Mouse (Mus musculus) common myeloid progenitor, adult 5-6 weeks (primary cell): ENCODE measurements around the gene Ackr2. TPM values are rescaled to one million over a fixed set of nuclear protein-coding genes. Genes with fewer than 3 reads are reported as not detected.
A peak's percentile ranks its signal among the peaks of the same experiment; 100 is the strongest.

Experiments used
- ATAC-seq: replicated peaks from 2 replicates; pipeline ENCODE4 v1.8.0; 2016; ENCODE audit warnings: low read depth, mild to moderate bottlenecking, moderate TSS enrichment, inconsistent platforms; ENCODE audit not compliant: poor library complexity, severe bottlenecking
- total RNA-seq: library from RNA; stranded (forward); fragments of 200-1000, 187-1606 nt; gene quantifications from 2 replicates; pipeline ENCODE4 v1.2.3, GENCODE M21; 2017

Ackr2 gene
- total RNA-seq, 1 experiment from 2014 or later, result not detected

- ATAC-seq, result peak; percentile 32; the same call in 1 of the 2 replicates
Observed at GRCm38 (mm10) chr9:121890441-121890941, 7.7 kb upstream of the Ackr2 start.

DNA sequence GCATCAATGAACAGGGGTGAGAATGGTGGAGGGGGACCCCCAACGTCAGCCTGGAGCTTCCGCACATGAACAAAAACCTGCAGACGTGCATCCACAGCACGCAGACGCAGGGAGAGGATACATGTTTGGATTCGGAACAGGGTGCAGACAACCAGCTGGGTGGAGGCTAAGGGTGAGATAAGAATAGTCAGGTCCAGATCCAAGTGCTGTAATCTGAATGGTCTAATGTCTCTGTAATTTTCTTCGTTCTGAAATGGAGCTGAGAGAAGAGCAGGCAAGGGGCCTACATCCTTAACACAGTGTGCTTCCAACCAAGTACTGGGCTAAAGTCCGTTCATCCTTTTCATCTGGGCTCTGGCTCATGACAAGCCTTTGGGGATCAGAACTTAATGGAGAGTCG lies 6.9 kb upstream of the Ackr2 start:
- ATAC-seq, result no peak

DNA sequence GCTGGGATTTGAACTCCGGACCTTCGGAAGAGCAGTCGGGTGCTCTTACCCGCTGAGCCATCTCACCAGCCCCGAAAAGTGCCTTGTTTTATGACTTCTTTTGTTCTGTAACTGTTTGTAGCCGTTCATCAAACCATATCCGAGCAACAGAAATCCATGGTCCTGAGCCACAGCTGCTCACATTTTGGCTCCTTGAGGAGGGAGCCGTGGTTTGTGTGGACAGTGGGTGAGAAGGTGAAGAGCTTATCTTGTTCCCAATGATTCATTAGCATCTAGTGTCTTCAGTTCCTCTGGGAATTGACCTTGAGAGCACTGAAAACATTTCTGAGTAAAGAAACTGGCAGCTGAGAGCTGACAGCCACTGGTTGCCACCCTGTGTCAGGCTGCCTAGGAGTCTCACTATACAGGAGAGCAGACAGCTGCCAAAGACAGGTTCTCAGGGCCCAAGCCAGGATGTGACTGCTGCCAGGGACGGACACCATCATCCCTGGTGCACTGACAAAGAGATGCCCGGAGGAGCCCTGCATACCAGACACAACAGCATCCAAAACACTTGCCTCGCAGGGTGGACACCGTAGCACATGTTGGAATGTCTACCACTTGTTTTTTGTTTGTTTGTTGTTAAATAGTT lies 6.0 kb upstream of the Ackr2 start:
- no peak for ATAC-seq

DNA sequence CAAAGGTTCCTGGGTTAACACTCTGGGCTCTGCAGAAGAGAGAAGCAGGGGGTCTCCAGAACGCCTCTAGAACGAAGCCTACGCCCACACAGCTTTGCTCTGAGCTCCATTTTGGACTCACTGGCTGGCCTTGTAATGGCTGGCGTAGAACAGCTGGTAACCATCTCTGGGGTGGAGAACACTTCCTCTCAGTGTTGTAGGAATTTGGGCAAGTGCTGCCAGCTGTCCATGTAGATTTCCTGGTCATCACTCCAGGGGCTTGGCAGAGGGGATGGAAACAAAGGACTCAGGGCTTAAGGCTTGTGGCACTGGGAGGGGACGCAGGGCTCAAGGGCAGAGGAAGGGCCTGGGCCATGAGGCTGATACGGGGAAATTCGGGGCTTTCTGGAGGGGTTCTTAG lies 3.7 kb upstream of the Ackr2 start:
- ATAC-seq, result no peak

GRCm38 (mm10) chr9:121895392-121895993 lies 2.7 kb upstream of the Ackr2 start:
- ATAC-seq, result no peak

DNA sequence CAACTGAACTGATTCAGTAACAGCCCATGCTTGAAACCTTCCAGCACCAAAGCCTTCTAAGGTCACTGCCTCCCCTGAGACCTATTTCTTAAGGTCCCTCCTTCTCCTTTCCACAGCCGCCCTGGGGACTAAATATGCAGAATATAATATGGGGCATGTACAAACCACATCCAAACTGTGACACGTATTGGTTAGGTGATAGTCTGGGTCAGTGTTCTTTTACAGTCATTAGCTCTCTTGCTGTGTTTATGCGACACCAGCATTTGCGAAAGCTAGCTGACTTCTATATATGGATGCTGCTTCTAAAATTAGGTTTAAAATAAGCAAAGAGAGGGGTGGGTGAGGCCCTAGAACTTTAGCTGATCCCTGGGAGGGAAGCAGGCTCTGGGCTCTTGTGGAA lies 1.3 kb upstream of the Ackr2 start:
- ATAC-seq, result no peak

DNA sequence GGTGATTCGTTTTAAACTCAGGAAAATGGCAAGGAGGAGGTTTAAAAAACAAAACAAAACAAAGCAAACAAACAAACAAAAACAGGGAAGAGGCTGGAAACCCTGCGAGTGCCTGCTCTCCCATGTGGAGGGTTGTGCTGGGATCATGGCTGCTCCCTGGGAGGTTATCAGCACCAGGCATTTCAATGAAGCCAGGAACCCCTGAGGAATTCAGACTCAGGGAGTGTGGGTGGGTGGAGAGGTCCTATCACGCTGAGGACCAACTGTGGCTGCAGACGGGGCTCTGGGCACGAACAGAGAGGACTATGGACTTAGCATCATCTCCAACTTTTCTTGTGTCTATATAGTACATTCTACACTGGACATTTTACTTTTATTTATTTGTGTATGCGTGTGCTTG lies 1.2 kb downstream of the Ackr2 start:
- ATAC-seq, result no peak

DNA sequence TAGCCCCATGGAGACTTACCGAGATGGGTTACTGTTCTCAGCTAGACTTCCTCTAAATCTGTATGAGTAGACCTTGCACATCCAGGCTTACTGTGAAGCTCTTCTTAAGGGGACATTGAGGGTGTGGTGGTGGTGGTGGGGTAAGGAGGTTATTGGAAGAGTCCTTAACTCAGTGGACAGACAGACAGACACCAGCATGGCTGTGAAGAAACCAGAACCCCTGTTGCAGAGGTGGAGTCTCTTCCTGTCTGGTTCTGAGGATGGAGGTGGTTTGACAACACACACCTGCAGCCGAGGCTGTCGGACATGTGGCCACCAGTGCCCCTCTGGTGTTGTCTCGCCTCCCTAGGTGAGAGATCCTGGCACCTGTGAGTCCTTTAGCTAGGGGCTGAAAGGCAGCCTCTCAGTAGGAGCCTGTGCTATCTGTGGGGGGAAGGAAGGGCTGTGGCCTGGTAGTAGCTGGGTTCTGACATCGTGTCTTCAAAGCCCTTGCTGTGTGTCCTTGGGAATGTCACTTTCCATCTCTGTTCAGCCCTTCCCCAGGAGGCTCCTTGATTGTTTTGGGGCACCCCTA lies 2.2 kb downstream of the Ackr2 start:
- ATAC-seq, result no peak

- ATAC-seq, result no peak
Observed at GRCm38 (mm10) chr9:121901710-121902700, 3.9 kb downstream of the Ackr2 start.

DNA sequence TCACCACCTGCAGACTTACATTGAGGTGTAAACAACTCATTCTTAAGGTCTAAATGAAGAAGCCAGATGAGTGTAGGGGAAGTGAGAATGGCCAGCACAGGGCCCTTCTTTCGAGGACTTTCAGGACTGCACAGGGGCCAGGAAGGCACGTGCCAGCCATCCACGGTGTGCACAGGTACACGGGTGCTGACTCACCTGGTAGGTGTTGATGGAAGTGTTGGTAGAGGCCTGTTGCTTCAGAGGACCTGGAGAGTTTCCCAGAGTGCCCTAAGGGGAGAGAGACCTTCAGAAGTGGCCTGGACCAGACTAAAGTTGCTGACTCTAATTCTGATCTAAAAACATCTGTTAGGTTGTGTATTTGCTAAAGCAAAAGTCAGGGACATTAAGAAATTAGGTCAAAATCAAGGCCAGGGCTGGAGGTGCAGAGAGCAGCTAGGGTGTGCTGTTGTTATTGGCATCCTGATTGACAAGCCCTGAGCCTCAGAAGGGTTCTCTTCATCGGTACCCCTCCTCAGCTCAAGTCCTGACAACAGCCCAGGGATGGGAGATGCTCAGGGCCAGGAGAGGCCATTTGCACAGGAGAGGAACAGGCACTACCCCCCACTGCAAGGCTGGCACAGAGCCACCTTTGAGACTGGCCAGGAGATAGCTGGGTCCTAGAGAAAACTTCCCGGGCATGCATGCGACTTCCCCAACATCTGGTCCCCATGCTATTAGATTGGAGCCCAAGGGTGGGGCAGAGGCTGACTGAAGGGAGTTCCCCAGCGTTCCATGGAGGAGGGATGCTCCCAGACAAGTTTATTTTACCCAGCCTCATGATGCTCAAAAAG lies 5.5 kb downstream of the Ackr2 start:
- ATAC-seq, result no peak

DNA sequence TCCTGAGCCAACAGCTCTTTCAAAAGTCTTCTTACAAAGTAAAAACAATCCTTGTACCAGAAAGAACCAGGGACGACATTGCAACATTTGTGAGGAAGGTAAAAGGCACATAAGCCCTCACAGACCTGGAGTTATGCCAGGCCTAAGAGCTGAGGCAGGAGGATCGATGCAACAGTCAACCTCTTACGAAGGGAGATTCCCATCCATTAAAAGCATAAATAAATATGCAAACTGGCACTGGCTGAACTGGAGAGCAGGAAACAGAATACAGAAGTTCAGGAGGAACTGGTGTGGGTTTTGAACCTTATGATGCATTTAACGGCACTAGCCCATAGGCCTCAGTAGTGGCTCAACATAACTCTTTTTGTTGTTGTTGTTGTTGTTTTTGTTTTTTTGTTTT lies 6.2 kb downstream of the Ackr2 start:
- ATAC-seq, result no peak

GRCm38 (mm10) chr9:121904946-121905345 lies 6.8 kb downstream of the Ackr2 start:
- ATAC-seq, result peak; percentile 6; the same call in 1 of the 2 replicates

GRCm38 (mm10) chr9:121905556-121906185 lies 7.5 kb downstream of the Ackr2 start:
- ATAC-seq, result no peak

DNA sequence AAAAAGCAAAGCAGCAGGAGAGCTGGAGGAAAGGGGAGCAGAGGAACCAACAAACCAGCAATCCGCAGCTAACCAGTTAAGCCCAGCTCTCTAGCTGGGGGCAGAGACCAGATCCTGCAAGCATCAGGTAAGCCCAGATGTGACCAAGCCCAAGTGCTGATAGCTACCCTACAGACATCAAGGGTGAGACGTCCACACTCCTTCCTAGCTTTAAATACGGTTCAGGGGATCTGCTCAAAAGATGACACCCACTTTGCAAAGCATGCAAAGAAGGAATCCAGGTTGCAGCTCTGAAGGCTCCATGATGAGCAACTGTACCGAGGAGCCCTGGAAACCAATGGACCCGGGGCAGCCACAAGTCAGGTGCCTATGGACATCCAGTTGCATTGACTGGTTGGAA lies 8.3 kb downstream of the Ackr2 start:
- no peak for ATAC-seq

DNA sequence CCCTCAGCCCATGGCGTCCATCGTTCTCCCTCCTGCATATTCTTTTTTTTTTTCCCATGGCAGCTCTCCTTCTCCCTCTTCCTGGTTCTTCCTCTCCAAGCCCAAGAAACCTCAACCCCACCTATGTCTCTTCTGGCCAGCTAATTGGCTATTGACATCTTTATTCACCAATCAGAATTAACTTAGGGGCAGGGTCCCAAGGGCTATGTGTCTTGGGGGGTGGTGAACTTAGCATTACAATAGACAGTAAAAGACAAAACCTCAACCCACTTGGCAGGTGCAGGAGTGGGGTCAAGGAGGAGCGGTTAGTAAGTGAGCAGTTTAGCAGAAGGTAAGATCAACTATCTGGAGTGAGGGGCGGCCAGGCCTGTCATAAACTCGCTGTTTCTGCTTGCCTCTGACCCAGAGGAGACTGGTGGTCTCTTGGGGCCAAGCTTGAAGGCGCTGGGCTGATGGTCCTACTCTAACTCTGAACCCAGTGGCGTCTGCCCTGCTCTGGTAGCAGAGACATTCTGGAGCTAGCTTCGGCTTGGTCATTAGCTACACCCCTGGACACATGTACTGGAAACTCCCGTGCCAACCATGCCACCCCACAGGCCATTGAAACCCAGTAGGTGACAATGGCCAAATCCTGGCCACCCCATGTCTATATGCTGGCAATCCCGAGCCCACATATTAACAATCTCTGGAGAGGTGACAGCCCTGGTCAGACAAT lies 9.4 kb downstream of the Ackr2 start:
- ATAC-seq, result no peak

DNA sequence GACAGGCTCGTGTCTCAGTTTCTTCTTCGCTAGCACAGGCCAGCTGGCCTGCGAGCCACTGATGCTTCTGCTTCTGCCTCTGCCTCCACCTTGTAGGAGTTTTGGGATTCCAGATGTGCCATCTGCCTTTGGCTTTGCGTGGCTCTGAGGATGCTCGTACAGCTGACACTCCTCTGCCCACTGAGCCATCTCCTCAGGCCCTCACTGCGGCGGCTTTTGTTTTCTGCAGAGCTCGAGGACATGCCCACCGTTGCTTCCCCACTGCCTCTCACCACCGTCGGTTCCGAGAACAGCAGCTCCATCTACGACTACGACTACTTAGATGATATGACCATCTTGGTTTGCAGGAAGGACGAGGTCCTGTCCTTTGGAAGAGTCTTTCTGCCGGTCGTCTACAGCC lies 10.2 kb downstream of the Ackr2 start:
- ATAC-seq, result no peak

DNA sequence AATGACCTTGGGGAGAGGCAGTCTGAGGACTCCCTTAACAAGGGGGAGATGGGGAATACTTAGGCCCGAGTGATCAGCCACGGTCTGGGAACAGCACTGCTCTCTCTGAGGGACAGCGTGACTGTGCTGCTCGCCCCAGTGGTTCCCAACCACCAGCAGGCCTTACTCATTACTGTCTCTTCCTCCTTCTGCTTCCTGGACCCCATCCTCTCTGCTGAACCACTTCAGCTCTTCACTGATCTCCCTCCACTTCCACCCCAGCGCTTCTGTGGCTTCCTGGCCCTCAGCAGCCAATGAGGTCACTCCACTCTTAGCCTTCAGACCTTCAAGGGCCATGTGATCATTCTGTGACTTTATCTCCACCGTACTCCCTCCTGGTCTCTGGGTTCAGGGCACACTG lies 11.5 kb downstream of the Ackr2 start:
- peak; percentile 90 for ATAC-seq

- no peak for ATAC-seq
Observed at GRCm38 (mm10) chr9:121911196-121911595, 13.0 kb downstream of the Ackr2 start.

- no peak for ATAC-seq
Observed at GRCm38 (mm10) chr9:121912786-121913185, 14.6 kb downstream of the Ackr2 start.
